Mouse (Mus musculus): ENCODE measurements around the gene Thtpa. TPM values are rescaled to one million over a fixed set of nuclear protein-coding genes. Genes with fewer than 3 reads are reported as not detected.

Thtpa gene
- total RNA-seq (2022), result 10 to 100 TPM; 19.5 to 23.2 (median 22.3) TPM

DNA sequence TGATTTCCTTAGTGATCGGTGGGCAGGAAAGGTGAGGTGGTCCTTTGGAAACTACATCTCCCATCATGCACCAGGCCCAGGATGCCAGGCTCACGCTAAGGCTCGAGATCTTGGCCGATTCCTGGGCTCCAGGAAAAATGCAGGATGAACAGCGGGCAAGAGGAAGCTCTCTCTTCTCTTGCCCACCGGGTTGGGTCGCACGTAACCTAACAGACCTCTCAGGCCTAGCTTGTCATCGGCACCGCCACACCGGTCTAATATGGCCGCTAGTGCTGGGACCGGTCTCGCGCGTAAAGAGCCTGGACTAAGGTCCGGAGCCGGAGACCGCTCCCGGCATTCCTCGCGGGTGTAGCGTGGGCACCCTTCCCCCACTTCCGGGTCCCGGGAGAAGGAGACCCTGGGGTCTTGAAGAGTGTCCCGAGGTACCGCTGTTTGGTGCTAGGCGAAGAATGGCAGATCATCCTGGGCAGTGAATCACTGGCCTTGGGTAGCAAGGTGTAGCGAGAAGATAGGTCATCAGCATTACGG lies at the start of gene Thtpa:
TSS of gene Thtpa (plus strand) at position 81 of the 528 bp plus-strand sequence.
- DNase-seq (ENCODE audit: low spot score in 2 of 2), result peak in 1 of 2 experiments; percentile 78

DNA sequence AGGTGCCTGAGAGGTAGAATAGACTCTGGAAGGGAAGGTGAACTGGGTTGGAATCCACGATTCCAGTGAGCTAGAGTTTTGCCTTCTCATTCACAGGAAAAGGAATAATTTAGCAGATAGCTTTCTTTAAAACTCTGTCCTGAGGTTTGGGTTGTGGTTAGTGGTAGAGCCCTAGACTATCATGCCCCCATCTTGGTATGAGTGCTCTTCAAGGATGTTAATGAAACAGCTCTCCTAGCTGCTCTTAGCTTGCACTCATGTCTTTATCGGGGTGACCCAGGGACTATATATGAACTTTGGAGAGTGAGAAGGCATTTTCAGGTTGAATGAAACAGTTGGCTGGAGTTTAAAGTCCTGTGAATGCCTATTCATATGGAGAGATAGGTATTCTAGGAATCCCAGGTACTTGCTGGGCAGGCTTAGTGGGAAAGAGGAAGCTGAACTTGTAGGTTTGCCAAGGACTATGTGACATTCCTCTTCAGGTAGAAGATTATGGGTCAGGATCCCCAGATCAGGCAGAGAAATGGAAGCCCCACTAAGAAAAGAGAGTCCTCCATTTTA lies 46.5 kb upstream of the Thtpa start:
- no peak for DNase-seq (ENCODE audit: low spot score in 2 of 2)

DNA sequence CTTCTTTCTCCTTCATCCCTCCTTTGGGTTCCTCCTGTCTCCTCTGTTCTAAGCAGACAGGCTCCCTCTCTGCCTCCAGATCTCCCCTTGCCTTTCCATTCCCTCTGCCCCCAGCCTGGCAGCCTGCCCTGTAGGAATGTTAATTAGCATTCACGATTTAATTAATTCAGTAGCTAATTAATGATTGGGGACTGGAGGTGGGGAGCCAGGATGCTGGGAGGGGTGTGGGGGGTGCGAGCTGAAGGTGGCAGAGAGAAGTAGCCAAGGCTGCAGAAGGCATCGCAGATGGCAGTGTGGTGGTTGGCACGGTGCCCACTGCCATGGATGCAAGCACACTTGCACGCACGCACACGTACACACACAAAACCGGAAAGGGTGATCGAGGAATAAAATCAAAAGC lies 42.1 kb upstream of the Thtpa start:
- peak; percentile 86 to 90 for DNase-seq (ENCODE audit: low spot score in 2 of 2)

DNA sequence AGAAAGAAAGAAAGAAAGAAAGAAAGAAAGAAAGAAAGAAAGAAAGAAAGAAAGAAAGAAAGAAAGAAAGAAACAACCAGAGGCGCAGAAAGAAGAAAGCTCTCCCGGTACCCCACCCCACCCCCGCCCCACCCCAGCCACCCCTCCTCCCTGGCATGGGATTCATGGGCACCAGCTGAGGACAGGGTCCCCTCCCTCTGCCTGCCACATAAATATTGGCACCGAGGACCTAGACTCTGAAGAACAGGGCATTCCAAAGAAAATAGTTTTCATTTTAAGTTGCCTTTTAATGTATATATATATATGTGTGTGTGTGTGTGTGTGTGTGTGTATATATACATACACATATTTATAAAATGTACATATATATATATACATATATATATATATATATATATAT lies 41.5 kb upstream of the Thtpa start:
- DNase-seq (ENCODE audit: low spot score in 2 of 2), result no peak

DNA sequence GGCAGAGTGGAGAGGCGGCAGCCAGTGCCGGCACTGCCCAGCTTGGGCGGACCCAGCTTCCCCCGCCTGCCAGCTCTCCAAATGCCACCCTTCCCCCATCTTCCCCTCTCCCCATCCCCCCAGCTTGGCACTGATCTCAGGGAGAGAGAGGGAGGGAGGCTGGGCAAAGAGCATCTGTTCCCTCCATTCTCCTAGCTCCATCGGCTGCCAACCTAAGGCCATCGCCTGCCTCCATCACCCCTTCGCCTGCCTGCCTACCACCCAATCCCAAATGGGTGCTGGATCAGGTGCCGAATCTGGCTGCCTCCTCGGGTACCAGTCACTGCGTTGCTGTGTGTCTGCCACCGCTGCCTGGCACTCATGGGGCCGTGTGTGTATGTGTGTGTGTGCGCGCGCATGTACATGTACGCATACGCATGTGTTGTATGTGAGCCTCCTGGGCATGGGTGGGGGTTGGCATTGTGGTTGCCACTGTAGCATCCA lies 40.8 kb upstream of the Thtpa start:
- peak; percentile 85 to 91 for DNase-seq (ENCODE audit: low spot score in 2 of 2)

DNA sequence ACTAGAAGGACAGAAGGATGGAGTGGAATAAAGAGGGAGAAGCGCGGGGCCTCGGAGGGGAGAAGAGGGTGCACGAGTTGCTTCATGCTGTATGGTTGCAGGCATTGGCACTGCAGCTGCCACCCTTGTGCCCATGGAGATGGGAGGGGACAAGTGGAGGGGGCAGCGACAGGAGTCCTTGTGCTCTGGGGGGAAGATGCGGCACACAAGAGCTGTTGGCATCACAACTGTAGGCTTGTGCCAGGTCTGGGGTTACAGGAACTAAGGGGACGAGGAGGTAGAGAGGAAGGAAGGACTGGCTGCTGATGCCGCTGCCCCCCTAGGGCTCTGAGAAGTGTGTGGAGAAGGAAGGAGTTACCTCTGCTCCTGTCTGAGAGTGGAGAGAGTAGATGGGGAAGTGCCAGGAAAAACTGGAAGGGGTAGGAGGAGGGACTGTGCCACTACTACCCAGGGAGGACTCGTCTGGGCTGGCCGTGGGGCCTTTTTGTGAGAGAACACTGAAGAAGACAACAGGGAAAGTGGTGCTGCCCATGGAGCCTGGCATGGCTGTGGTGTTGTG lies 40.3 kb upstream of the Thtpa start:
- peak in 1 of 2 experiments; percentile 61 for DNase-seq (ENCODE audit: low spot score in 2 of 2)

DNA sequence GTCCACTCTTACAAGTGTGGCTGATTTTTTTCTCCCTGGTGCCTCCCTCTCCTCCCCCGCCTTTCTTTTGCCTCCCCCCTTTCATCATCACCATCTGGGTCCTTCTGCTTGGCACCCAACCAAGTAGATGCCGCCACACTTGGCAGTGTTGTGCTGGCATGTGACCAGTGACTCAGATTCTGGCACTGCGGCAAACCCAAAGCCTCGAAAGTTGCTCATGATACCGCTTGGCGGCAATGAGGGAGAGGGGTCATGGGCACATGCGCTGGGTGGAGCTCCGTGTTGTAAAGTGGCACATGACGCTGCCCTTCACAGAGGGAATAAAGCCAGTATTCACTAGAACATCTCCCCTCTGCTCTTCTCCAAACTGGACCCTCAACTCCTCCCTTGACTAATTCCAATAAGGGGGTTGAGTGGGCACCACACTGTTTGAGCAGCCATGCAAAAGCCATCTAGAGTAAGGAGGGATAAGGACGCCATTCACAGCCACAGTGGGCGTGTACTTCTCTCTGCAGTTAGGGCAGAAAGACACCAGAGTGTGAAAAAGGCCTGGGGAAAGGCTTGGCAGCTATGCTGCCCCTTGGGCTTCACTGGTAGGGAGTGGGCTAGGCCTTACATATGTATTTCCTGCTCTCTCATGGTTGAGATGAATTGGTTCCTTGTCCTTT lies 39.3 kb upstream of the Thtpa start:
- DNase-seq (ENCODE audit: low spot score in 2 of 2), result peak; percentile 94

DNA sequence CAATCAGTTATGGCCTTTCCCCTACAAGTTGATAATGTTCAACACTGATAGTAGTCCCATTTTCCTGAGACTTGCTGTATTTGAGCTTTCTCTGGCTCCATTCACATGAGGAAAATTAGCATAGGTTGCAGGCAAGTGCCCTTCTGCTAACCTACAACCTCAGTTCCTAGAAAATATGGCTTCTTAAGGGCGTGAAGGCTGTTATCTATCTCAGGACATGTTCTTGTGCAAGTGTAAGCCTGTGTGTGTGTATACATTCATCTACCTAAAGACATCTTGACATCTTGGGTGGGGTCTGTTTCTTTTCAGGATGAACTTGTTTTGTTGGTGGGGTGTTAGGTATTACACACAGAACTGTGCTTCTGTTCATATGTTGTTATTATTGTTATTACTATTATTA lies 35.6 kb upstream of the Thtpa start:
- DNase-seq (ENCODE audit: low spot score in 2 of 2), result no peak

DNA sequence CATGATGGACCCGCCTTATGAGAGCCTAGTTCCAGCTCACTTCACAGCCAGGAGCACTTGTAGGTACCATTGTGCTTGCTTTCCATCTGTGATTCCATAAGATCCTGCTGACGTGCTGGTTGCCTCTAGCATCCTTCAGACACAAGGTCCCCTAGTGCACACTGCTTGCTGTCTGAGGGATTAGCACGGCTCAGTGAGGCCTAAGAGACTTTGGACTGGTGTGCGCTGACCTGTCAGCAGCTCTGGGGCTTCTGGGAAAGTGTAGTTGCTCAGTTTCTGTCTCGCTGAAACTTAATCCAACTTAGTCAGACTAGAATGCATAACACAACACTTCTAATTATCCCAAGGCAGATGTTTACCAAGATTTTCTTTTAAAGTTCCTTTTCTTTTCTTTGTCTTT lies 34.7 kb upstream of the Thtpa start:
- DNase-seq (ENCODE audit: low spot score in 2 of 2), result no peak

DNA sequence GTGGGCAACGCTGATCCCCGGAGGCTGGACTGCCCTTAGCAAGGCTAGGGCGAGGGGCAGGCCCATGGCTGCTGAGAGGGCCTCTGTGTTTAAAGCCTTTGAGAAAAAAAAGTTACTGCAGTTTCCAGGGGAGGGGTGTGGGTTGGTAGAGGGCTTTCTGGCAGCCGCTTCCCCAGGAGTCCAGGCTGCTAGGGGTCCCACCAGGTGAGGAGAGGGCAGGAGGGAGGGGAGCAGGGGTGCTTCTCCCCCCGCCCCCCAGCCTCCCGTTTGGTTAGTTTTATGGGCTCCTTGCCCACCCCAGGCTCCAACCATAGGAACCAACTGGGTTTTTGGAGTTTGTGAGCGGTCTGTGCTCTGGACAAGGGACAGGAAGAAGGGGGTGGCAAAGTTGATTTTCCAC lies 32.7 kb upstream of the Thtpa start:
- no peak for DNase-seq (ENCODE audit: low spot score in 2 of 2)

DNA sequence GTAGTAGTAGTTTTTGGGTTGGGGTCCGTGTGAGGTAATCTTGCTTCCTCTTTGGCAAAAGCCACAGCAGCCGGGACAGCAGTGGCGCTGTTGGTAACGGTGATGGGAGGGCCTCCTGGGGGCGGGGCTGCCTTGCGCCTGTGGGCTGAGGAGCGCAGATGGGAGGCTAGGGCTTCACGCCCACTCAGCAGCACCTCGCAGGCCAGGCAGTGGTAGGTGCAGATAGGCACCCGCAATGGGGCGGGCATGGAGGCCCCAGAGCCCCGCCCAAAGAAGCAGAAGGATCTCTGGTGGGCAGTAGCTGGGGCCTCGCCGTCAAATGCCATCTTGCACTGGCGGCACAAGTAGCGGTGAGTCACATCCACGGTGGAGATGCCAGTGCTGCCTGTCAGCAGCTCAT lies 32.0 kb upstream of the Thtpa start:
- peak; percentile 66 to 69 for DNase-seq (ENCODE audit: low spot score in 2 of 2)

DNA sequence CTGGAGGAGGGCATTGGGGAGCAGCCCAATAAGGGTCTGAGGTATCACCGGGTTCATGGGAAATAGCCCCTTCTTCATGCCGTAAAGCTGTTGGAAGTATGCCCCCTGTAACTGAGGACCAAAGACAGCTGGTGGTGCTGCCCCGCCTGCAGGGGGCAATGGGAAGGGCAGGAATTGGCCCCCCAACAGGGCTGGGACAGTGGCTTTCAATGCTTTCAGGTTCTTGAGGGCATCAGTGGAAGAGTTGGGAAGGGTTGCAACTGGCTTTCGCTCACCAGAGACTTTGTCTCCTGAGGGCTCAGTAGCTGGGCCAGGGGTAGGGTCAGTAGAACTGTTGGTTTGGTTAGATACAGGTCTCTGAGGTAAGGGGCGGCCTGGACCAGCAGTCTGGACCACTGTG lies 31.5 kb upstream of the Thtpa start:
- no peak for DNase-seq (ENCODE audit: low spot score in 2 of 2)

DNA sequence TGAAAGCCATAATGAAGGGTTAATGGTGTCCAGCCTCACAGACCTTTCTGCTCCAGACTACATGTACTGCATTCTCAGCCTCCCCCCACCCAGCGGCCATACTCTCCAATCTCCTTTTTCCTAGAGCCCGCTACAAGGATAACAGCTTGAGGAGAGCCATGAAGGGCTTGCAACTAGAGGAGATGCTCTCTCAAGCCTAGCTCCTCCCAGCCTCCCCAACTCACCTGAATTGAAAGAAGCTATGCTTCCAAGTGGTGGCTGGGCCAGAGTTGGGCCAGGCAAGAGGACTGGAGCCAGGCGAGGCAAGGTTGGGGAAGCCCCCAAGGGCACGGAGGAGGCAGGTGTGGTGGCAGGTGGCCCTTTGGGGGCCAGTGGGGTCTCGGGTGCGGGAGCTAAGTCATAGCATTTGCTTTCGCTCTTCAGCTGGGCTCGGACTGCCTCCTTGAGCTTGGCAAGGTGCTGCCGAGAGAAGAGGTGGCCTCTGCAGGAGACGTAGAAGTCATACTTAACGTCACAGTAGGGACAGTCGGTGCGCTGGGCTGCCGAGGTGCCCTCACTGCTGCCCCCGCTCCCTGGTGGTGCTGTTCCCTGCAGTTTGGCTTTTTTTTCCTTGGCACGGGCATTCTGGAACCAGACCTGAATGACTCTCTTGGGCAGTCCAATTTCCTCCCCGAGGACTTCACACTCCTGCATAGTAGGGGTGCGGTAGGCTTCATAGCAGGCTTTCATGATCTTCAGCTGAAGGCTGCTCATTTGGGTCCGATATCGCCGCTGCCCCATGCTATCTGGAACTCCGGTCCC lies 30.8 kb upstream of the Thtpa start:
- DNase-seq (ENCODE audit: low spot score in 2 of 2), result no peak

DNA sequence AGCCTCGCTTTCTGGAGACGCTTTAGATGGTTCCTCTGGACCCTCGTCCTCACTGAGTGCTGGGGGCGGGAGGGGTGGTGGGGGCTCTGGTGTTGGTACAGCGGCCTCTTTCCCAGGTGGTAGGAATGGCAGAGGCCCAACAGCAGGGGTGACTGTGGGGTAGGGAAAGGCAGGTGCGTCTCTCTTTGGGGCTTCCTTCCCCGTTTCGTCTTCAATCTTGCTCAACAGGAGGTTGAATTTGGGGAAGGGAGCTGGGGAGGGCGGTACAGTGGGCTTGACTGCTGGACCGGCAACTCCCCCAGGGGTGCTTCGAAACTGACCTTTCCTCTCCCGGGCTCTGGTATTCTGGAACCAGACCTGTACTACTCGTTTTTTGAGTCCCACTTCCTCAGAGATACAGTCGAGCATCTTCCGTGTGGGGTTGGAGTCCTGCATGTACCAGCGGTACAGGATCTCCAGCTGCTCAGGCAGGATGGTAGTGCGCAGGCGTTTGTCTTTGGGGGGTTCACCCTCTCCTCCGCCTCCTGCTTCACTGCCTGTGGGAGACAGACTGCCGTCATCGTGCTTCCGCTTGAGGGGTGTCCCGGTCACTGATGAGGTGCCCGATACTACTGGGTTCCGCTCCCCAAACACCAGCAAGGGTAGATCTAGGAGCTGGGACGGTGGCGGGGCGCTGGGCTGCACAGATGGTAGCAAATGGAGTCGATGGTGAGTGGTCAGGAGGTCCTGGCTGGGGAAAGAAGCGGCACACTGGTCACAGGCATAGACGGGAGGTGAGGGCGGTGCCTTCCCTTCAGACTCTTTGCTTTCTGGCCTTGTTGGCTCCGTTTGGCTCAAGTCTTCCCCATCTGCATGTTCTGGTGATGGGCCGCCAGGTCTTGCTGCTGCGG lies 29.9 kb upstream of the Thtpa start:
- DNase-seq (ENCODE audit: low spot score in 2 of 2), result no peak

DNA sequence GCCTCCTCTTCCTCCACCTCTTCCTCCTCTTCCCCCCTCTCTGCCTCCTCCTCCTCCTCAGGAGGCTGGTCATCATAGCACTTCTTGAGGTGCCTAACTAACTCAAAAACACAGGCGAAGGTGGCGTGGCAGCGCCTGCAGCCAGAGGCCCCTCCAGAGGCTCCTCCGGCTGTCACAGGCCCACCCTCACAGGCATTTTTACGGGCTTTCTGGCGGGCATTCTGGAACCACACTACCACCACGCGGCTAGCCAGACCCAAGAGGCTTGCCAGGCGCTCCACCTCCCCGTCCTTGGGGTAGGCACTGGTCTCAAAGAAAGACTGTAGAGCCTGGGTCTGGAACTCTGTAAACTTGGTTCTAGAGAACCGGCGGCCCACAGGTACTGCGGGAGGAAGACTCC lies 29.2 kb upstream of the Thtpa start:
- no peak for DNase-seq (ENCODE audit: low spot score in 2 of 2)

DNA sequence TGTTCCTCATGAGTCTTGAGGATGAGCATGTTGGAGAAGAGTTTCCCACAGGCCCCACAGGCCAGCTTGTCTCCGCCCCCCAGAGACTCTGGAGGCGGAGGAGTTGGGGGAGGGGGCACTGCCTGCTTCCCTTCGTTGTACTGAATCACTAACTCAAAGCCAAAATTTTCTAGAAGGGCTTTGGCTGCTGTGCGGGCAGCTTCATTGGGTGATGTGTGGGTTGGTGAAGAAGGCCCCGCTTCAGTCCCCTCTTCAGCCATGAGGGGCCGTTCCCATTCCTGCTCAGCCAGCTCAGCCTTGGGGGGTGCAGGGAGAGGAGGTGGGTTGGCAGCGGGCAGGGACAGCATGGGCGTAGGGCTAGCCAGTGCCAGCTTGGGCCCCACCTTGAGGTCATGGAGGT lies 28.5 kb upstream of the Thtpa start:
- no peak for DNase-seq (ENCODE audit: low spot score in 2 of 2)

DNA sequence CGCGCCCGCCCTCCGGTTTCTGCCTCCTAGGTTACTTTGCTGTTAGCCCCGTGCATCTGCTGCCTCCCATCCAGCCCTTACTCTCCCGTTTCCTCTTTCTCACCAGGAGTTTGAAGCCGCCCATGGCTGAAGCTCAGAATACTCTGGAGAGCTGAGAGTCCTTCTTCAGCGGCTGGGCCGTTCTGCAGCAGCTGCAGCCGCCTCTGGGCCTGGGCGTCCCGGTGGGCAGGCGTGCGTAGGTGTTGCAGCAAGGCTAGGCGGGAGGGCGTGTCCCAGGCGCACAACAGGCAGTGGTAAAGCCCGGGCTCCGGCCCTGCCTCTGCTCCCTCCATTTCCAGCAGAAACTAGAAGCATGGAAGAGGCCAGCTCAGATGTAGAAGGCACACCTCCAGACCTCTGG lies 22.8 kb upstream of the Thtpa start:
- no peak for DNase-seq (ENCODE audit: low spot score in 2 of 2)

DNA sequence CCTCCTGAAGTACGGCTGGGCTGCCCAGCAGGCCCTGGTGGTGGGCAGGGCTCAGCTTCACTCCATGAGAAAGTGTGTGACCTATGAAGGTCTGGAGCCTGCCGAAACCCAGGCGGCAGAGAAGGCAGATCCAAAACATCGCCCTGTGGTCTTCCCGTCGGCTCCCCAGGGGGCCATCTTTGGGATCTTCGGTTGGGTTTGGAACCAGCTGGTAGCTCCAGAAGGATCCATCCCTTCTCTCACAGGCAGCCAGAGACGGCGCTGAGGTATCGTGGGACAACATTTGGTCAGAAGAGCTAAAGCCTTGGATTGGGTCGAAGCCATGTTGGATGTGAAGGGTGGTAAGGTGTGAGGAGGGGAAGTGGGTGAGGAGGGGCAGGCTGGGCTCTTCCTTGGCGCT lies 20.2 kb upstream of the Thtpa start:
- no peak for DNase-seq (ENCODE audit: low spot score in 2 of 2)

DNA sequence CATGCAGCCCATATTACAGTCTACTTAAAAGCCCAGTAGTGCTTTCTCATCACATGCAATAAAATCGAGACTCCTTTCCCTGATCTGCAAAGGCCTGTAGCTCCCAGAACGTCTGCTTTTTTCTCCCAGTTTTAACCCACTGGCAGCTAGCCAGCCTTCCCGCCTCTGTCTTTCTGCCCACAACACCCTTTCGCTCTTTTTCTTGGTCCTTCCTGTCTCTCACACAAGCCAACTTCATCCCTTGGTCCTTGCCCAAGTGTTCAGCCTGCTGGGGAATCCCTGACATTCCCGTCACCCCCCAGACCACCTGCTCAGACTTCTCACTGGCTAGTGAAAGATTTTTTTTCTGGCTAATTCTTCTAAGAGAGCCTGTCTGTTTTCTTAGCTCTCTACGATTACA lies 18.4 kb upstream of the Thtpa start:
- DNase-seq (ENCODE audit: low spot score in 2 of 2), result no peak

DNA sequence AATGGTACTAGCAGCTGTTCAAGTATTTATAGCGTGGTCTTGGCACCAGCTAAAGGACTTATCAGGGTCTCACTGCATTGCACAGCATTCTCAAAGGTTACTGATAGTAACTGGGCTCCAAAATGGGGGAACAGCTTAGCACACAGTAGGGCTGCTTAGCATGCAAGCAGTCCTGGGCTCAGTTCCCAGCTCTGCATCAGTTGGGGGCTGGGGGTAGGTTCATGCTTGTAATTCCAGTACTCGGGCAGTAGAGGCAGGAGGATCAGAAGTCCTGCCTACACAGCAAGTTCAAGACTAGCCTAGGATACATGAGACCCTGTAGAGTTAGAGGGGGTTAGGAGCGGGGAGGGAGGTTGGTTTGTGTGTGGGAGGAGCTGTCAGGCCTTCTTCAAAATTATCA lies 17.6 kb upstream of the Thtpa start:
- DNase-seq (ENCODE audit: low spot score in 2 of 2), result no peak

Data from layer of hippocampus, adult 8-10 months (tissue).